Mouse (Mus musculus) retina, postnatal 1 day (tissue): Measurements from ENCODE around the gene Ap1m2.
"Not testable (repeated sequence)": the region's sequence is repeated elsewhere in the genome, so short reads cannot be mapped to it uniquely, and the experiment has no call there.

Source experiments
- DNase-seq: peaks from one replicate; pipeline ENCODE4 v3.0.0-alpha.2; 2012

Ap1m2 gene

GRCm38 (mm10) chr9:21256349-21256748 lies 55.8 kb downstream of the Ap1m2 start:
- not testable (repeated sequence) for DNase-seq

- DNase-seq: no peak
Measured at GRCm38 (mm10) chr9:21254690-21255089, 57.4 kb downstream of the Ap1m2 start.

GRCm38 (mm10) chr9:21251116-21251735 lies 60.9 kb downstream of the Ap1m2 start:
- DNase-seq: peak; percentile 75

- DNase-seq: no peak
Measured at GRCm38 (mm10) chr9:21250509-21250908, 61.6 kb downstream of the Ap1m2 start.

GRCm38 (mm10) chr9:21249629-21250508 lies 62.3 kb downstream of the Ap1m2 start:
- DNase-seq: no peak

GRCm38 (mm10) chr9:21248326-21248725 lies 63.8 kb downstream of the Ap1m2 start, which contains the start of gene S1pr5:
S1pr5 (minus strand) TSS chr9:21248443.
- DNase-seq: peak; percentile 59

GRCm38 (mm10) chr9:21246342-21246741 lies 65.8 kb downstream of the Ap1m2 start:
- no peak for DNase-seq

- no peak for DNase-seq
Measured at GRCm38 (mm10) chr9:21245113-21245487, 67.0 kb downstream of the Ap1m2 start.

GRCm38 (mm10) chr9:21244428-21245112 lies 67.6 kb downstream of the Ap1m2 start:
- peak; percentile 66 for DNase-seq
